Mouse (Mus musculus): ENCODE data around the gene Cfap126. TPM values are rescaled to one million over a fixed set of nuclear protein-coding genes. Genes with fewer than 3 reads are reported as not detected.
"Not testable (repeated sequence)": the region's sequence is repeated elsewhere in the genome, so short reads cannot be mapped to it uniquely, and the experiment has no call there.

Cfap126 gene
- polyA plus RNA-seq, 1 experiment from 2014 or later: 2.9 TPM

- 6% methylated on average over 19 of the region's 27 CpGs for WGBS
- ATAC-seq (ENCODE audit: low read depth): peak; percentile 8; the same call in 1 of the 2 replicates
These were observed 35.8 kb upstream of the Cfap126 start for GRCm38 (mm10) chr1:171077955-171078354.

DNA sequence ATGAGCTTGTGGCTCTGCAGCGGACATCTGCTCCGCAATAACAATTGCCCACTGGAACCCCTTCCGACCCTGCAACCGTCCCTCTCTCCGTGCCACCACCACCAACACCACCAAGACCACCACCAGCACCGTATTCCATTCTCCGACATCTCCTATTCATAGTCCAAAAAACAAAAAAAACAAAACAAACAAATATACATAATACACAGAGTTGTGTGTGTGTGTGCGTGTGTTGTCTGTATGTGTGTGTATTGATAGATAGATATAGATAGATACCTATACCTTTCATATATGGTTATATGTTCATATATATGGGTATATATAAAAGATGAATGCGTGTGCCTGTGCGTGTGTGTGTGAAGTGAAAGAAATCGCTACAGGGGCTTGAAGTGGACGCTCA lies 35.3 kb upstream of the Cfap126 start:
- 22% methylated on average over 12 of the region's 12 CpGs for WGBS
- H3K36me3 ChIP-seq; ATAC-seq (ENCODE audit: low read depth); H3K27ac ChIP-seq (replicated peaks); H3K4me3 ChIP-seq; H3K9me3 ChIP-seq; H3K9ac ChIP-seq; H3K4me1 ChIP-seq (replicated peaks): not testable (repeated sequence)
- Histone ChIP-seq H3K4me2 (peak overlapping the region; percentile 41), H3K27me3 (peaks cover 39% of the 10 kb centered on the region)

More at GRCm38 (mm10) chr1:171077955-171078354, 35.8 kb upstream of the Cfap126 start:
- H3K9me3 ChIP-seq; H3K27ac ChIP-seq (replicated peaks); H3K9ac ChIP-seq; H3K36me3 ChIP-seq; H3K4me1 ChIP-seq (replicated peaks): not testable (repeated sequence)
- Histone ChIP-seq H3K4me2 (peak overlapping the region; percentile 41), H3K27me3 (peaks cover 39% of the 10 kb centered on the region), H3K4me3 (peak overlapping the region; percentile 20; the same call in 1 of the 2 replicates)

DNA sequence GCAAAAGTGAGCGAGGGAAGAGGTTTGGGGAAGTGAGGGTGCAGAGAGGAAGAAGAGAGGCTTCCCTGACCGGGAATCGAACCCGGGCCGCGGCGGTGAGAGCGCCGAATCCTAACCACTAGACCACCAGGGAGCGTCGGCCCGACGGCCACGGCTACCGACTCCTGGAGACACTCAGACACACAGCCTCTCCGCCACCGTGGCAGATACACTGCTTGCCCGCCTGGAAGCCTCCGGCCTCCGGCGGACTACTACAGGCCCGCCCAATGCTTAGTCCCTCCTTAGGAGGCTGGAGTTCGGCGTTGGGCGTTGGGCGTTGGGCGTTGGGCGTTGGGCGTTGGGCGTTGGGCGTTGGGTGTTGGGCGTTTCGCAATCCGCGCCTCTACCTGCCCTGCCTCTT lies 34.4 kb upstream of the Cfap126 start:
- not testable (repeated sequence) for H3K4me2 ChIP-seq; H3K4me1 ChIP-seq (replicated peaks); H3K9me3 ChIP-seq; H3K27ac ChIP-seq (replicated peaks); H3K4me3 ChIP-seq; H3K36me3 ChIP-seq; H3K9ac ChIP-seq
- ATAC-seq (ENCODE audit: low read depth): peak; percentile 44
- peaks cover 31% of the 10 kb centered on the region for H3K27me3 ChIP-seq
- WGBS: 0% methylated on average over 1 of the region's 35 CpGs

DNA sequence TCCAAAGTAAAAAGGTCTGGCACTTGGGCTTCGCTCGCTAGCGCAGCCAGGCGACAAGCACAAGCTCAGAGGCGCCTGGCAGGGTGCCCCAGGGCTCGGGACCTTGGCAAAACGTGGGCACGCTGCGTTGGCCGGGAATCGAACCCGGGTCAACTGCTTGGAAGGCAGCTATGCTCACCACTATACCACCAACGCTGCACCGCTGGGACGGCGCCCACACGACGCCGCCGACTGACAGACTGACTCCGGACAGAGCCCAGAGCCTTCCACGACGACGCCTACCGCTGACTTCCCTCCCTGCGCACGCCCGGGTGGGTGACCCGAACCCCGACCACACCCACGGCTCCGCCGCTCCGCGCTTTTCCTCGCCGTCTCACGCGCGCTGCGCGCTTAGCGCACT lies 33.9 kb upstream of the Cfap126 start:
- WGBS: no CpG with 5 or more reads among the region's 43 CpGs
- not testable (repeated sequence) for H3K9me3 ChIP-seq; H3K36me3 ChIP-seq; H3K4me1 ChIP-seq (replicated peaks); H3K27ac ChIP-seq (replicated peaks); H3K9ac ChIP-seq; H3K4me2 ChIP-seq; H3K4me3 ChIP-seq
- H3K27me3 ChIP-seq: peaks cover 29% of the 10 kb centered on the region
- peak; percentile 37 for ATAC-seq (ENCODE audit: low read depth)

- WGBS: 35% methylated on average over 12 of the region's 17 CpGs
- not testable (repeated sequence) for ATAC-seq (ENCODE audit: low read depth); H3K4me3 ChIP-seq; H3K4me2 ChIP-seq; H3K36me3 ChIP-seq; H3K27ac ChIP-seq (replicated peaks); H3K4me1 ChIP-seq (replicated peaks); H3K9me3 ChIP-seq; H3K9ac ChIP-seq
- peaks cover 36% of the 10 kb centered on the region for H3K27me3 ChIP-seq
These were observed 32.0 kb upstream of the Cfap126 start for GRCm38 (mm10) chr1:171081512-171082231.

GRCm38 (mm10) chr1:171085718-171086117 lies 28.0 kb upstream of the Cfap126 start:
- ATAC-seq (ENCODE audit: low read depth): no peak
- Histone ChIP-seq H3K9me3 (no peaks in the 10 kb centered on the region), H3K27ac (replicated peaks) (no peak overlapping the region), H3K4me1 (replicated peaks) (no peaks in the 10 kb centered on the region; the same call in 1 of the 2 replicates), H3K4me2 (peak overlapping the region; percentile 77), H3K27me3 (peaks cover 46% of the 10 kb centered on the region), H3K36me3 (no peaks in the 10 kb centered on the region), H3K4me3 (peak overlapping the region; percentile 47), H3K9ac (peak overlapping the region; percentile 66)
- WGBS: under 1% methylated on average over 26 of the region's 26 CpGs

- not testable (repeated sequence) for H3K4me1 ChIP-seq (replicated peaks); ATAC-seq (ENCODE audit: low read depth); H3K27ac ChIP-seq (replicated peaks); H3K4me3 ChIP-seq; H3K36me3 ChIP-seq; H3K9me3 ChIP-seq; H3K9ac ChIP-seq
- 5% methylated on average over 10 of the region's 10 CpGs for WGBS
- Histone ChIP-seq H3K27me3 (peaks cover 38% of the 10 kb centered on the region), H3K4me2 (peak overlapping the region; percentile 33)
These were observed 25.4 kb upstream of the Cfap126 start for GRCm38 (mm10) chr1:171088237-171088869.

DNA sequence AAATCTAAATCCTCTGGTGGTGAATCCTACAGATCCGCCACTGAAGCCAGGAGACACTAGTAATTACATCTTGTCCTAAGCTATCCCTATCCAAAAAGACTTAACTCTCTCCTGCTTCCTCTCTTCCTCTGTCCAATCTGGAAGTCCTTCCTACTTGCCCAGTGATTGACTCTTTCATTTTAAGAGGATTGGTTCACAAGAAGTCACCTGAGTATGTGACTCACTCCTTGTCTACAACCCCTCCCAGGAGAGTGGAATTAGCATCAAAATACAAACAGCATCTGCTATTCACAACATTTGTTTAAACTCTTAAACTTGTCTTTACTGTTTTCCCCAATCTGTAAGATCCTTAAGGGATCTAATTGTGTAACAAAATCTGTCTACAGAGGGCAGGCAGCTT lies 23.8 kb upstream of the Cfap126 start:
- Histone ChIP-seq H3K4me3 (no peak overlapping the region), H3K27ac (replicated peaks) (no peak overlapping the region), H3K4me2 (no peak overlapping the region), H3K27me3 (peaks cover 41% of the 10 kb centered on the region), H3K4me1 (replicated peaks) (no peaks in the 10 kb centered on the region; the same call in 1 of the 2 replicates), H3K9ac (no peak overlapping the region), H3K9me3 (no peaks in the 10 kb centered on the region), H3K36me3 (no peaks in the 10 kb centered on the region)
- WGBS: 95% methylated on average over 1 of the region's 1 CpGs
- ATAC-seq (ENCODE audit: low read depth): no peak

DNA sequence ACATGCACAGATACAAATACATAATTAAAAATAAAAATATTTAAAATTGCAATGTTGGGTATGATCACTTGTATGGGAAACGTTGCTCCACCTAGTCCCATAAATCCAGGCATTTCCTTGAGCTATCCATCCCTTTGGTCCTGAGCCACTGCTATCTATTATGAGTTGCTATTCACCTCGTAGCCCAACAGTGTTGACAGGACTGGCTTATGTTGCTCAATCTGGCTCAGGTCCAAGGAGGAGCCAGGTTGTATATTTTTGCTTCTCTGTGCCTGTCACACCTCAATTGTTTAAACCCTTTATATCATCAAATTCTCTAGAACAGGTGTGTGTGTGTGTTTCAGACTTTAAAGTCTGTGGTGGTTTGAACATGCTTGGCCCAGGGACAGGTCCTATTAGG lies 23.0 kb upstream of the Cfap126 start:
- Histone ChIP-seq H3K4me2 (no peak overlapping the region), H3K36me3 (no peaks in the 10 kb centered on the region), H3K27ac (replicated peaks) (no peak overlapping the region), H3K27me3 (peaks cover 39% of the 10 kb centered on the region), H3K4me3 (no peak overlapping the region), H3K9me3 (no peaks in the 10 kb centered on the region), H3K4me1 (replicated peaks) (no peaks in the 10 kb centered on the region; the same call in 1 of the 2 replicates), H3K9ac (no peak overlapping the region)
- no peak for ATAC-seq (ENCODE audit: low read depth)
- 75% methylated on average over 2 of the region's 2 CpGs for WGBS

GRCm38 (mm10) chr1:171094424-171094823 lies 19.3 kb upstream of the Cfap126 start:
- Histone ChIP-seq H3K4me3 (no peak overlapping the region), H3K36me3 (no peaks in the 10 kb centered on the region), H3K4me1 (replicated peaks) (no peaks in the 10 kb centered on the region), H3K27me3 (peaks cover 22% of the 10 kb centered on the region), H3K9me3 (no peaks in the 10 kb centered on the region), H3K9ac (no peak overlapping the region), H3K4me2 (no peak overlapping the region), H3K27ac (replicated peaks) (no peak overlapping the region)
- 81% methylated on average over 4 of the region's 4 CpGs for WGBS
- no peak for ATAC-seq (ENCODE audit: low read depth)

DNA sequence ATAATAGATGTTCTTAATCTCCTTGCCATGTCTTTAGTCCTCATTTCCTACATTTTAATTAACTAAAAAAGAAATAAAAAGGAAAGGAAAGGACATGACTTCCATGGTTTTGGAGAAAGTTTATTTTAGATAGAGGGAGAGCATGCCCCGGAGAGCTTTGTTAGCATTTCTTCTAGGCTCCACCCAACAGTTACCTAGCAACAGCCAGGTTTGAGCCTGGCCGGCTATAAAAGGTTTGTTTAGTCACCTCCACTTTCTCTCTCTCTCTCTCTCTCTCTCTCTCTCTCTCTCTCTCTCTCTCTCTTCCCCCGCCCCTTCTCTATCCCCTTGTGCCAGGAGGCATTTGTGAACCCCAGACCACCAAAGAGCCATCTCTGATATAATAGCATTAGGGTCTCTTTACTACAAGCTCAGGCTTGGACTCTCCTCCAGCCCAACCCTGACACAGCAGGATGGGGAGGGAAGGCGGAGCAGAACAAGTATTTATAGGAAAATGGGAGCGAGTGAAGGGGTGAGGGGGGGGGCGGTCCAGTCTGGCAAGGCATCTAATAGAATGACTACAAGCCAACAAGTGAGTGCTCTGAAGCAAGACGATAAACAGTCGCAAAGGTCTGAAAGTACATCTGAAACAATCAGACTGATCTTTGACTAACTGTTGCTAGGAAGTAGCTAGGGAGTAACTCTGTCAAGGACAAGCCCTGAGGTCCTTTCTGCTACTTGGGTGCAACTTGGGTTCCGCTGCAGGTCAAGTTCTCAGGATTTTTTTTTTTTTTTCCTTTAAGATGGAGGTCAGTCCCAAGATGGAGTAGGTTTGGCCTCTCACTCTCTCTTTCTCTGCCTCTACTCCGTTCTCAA lies 17.4 kb upstream of the Cfap126 start:
- ATAC-seq (ENCODE audit: low read depth): no peak
- WGBS: 19% methylated on average over 10 of the region's 10 CpGs

GRCm38 (mm10) chr1:171097136-171097535 lies 16.6 kb upstream of the Cfap126 start:
- ATAC-seq (ENCODE audit: low read depth): no peak
- Histone ChIP-seq H3K27ac (replicated peaks) (no peak overlapping the region), H3K9me3 (no peaks in the 10 kb centered on the region), H3K27me3 (peaks cover 12% of the 10 kb centered on the region; the same call in 1 of the 2 replicates), H3K9ac (no peak overlapping the region), H3K4me3 (no peak overlapping the region), H3K36me3 (no peaks in the 10 kb centered on the region), H3K4me1 (replicated peaks) (no peaks in the 10 kb centered on the region), H3K4me2 (no peak overlapping the region)

More for the DNA sequence above, 17.4 kb upstream of the Cfap126 start:
- Histone ChIP-seq H3K9ac (no peak overlapping the region), H3K27me3 (peaks cover 12% of the 10 kb centered on the region; the same call in 1 of the 2 replicates), H3K36me3 (no peaks in the 10 kb centered on the region), H3K4me2 (0 out of 2 replicates have a peak overlapping the region, but pooled peaks have one; percentile 7), H3K9me3 (no peaks in the 10 kb centered on the region), H3K4me1 (replicated peaks) (no peaks in the 10 kb centered on the region), H3K4me3 (no peak overlapping the region), H3K27ac (replicated peaks) (no peak overlapping the region)
